Mouse (Mus musculus) heart, embryonic 10.5 days (tissue): ENCODE results near the gene Snai1. TPM values are rescaled to one million over a fixed set of nuclear protein-coding genes. Genes with fewer than 3 reads are reported as not detected.

Experiments used
- DNase-seq: peaks from one replicate; pipeline ENCODE4 v3.0.0-alpha.2; 2017; ENCODE audit warnings: low spot score
- H3K27ac ChIP-seq: fragments of 300-500 bp; sonication (generic); 2 replicates; pipeline ENCODE4 v1.5.1; 2016; ENCODE audit warnings: mild to moderate bottlenecking
- H3K27me3 ChIP-seq: fragments of 300-500 bp; sonication (generic); 2 replicates; pipeline ENCODE4 v1.6.1; 2016; ENCODE audit warnings: mild to moderate bottlenecking; ENCODE audit not compliant: poor library complexity, insufficient read depth, severe bottlenecking
- H3K36me3 ChIP-seq: fragments of 300-500 bp; sonication (generic); 2 replicates; pipeline ENCODE4 v1.6.1; 2016; ENCODE audit warnings: mild to moderate bottlenecking, moderate library complexity
- H3K4me1 ChIP-seq: fragments of 300-500 bp; sonication (generic); 2 replicates; pipeline ENCODE4 v1.6.1; 2016; ENCODE audit warnings: mild to moderate bottlenecking
- H3K4me3 ChIP-seq: fragments of 300-500 bp; sonication (generic); 2 replicates; pipeline ENCODE4 v1.5.1; 2016; ENCODE audit warnings: mild to moderate bottlenecking, moderate library complexity
- H3K9me3 ChIP-seq: fragments of 300-500 bp; sonication (generic); 2 replicates; pipeline ENCODE4 v1.6.1; 2016; ENCODE audit warnings: mild to moderate bottlenecking, moderate library complexity
- WGBS: fragments of 180-500 bp; shearing (Covaris S2); methylation state at CpG from one replicate; pipeline ENCODE4 v1.1.7; 2016; 5-methylcytosine and 5-hydroxymethylcytosine counted together
- polyA plus RNA-seq: library from polyadenylated mRNA; unstranded; fragments of >200 nt; fragmentation: Nextera tagmentation; extraction: Ambion mirVana; gene quantifications from 2 replicates; pipeline ENCODE4 v1.2.1, GENCODE M21; 2016

The Snai1 gene
- polyA plus RNA-seq, result 21.8 and 42.2 TPM in 2 replicates

DNA sequence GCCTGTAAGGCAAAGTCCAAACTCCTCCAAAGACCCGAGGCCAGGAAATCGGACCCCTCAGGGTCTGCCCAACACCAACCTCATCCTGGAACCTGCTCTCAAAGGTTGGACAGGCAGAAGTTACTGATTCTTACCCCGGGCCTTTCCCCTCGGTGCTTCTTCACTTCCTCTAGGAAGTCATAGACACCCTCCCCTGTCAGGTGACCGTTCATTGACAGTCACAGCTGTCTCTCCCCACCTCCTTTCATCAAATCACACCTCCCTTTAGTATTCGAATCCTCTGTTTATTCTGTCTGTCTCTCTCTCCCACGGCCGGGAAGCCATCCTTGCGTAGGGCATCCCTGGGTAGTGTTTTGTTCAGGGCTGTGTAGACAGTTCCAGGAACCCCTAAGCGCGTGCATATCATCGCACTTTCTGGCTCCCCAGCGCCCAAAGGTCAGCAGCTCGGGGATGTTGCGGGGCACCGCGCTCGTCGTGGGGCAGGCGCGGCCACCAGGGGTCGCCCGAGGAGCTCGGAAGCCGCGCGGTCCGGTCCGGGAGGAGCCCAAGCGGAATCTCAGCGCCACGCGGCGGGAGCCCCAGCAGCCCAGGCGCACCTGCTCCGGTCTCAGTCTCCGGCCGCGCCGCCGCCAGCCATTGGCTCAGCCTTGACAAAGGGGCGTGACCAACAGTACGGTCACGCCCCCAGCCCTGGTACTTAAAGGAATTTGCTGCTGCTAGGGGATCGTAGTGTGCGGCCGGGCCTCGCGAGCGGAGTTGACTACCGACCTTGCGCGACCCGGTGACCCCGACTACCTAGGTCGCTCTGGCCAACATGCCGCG is at the start of gene Snai1:
Snai1 (plus strand) TSS at position 720 of the 822 bp plus-strand sequence.
- H3K9me3 ChIP-seq, result no peaks in the 10 kb centered on the region
- WGBS, result under 1% methylated on average over 58 of the region's 58 CpGs
- H3K27ac ChIP-seq, result peak within 1 kb of the TSS; percentile 87
- DNase-seq, result peak; percentile 97
- peaks cover 78% of the 10 kb centered on the region for H3K27me3 ChIP-seq
- H3K4me1 ChIP-seq, result peaks cover 54% of the 10 kb centered on the region
- H3K4me3 ChIP-seq, result peak within 1 kb of the TSS; percentile 69
- H3K36me3 ChIP-seq, result peaks cover 15% of the 10 kb centered on the region

DNA sequence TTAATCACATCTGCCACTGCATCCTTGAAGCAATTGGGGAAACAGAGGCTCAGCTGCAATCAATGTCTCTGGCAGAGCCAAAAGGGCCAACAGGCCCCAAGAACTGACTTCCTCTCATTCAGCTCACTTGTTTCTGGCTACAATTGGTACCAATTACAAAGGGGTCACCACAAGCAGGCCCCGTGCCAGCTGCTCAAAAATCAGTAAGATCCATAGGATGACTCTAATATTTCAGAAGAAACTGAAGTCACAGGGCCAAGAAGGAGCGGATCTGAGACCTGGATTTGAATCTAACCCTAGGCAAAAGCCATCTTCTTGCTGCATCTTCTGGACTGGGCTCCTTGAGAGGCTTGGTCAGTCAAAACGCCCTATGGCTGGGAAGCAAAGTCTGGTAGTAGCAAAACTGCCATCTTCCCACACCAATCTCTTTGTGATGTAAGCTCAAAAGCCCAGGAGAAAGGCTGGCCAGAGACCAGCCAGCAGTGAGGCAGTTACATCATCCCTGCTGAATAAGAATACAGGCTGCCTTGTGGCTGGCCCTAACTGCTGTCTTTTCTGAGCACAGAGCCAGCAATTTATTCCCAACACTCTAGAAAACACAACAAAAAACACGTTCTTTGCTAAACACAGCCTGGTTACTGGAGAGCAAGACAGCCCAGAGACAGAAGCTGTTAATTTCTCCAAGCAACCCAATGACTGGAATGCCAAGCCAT is 47.0 kb upstream of the Snai1 start:
- H3K9me3 ChIP-seq, result no peaks in the 10 kb centered on the region
- H3K36me3 ChIP-seq, result peaks cover 17% of the 10 kb centered on the region
- H3K4me3 ChIP-seq, result peak overlapping the region; percentile 100; the same call in 1 of the 2 replicates
- WGBS, result 81% methylated on average over 4 of the region's 4 CpGs
- no peak overlapping the region for H3K27ac ChIP-seq
- peaks cover 24% of the 10 kb centered on the region for H3K4me1 ChIP-seq
- no peaks in the 10 kb centered on the region for H3K27me3 ChIP-seq
- no peak for DNase-seq

DNA sequence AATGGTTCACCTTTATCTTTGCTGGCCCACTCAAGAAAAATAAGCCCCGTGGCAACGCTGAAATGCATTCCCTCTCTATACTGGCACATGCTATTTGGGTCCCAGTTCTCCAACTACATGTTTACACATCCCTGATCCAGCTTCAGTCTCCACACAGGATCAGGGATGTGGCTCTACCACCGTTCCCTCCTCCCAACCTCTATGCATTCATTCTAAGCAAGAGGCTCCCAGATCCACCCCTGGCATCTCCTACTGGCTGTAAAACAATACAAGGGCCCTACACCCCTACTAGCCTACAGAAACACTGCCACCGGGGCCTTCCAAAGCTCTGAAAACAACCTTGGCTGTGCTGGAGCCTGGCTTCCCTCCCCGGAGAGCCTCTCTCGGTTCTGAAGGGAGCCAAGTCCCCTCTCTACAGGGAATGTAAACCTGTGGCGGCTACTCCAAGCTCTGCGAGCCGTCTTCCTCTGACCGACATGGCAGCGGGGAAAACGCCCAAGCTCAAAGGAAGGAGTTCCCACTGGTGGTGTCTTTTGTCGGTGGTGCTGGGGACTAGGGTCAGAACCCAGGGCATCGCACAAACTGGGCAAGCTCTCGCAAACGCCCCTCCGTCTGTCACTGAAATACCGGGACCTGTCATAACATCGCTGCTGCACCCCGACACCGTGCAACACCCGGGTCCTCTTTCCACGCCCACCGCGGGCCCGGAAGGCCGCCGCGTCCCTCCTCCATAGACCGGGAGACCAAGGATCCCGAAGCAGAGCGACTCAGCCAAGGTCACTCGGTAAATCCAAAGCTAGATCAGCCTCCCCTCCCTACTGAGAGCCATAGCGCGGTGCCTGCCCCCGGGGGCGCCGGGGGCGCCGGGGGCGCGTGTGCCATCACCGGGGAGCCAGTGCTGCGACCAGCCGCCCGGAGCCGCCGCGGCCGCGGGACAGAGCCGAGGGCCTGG is 46.0 kb upstream of the Snai1 start, which contains the start of gene Rnf114:
Rnf114 (plus strand) TSS at position 889 of the 952 bp plus-strand sequence.
- no peak for DNase-seq
- Histone ChIP-seq H3K9me3 (no peaks in the 10 kb centered on the region), H3K27ac (peak within 1 kb of the TSS; percentile 96), H3K4me3 (peak within 1 kb of the TSS; percentile 100), H3K36me3 (peaks cover 17% of the 10 kb centered on the region), H3K4me1 (peaks cover 22% of the 10 kb centered on the region), H3K27me3 (no peaks in the 10 kb centered on the region)
- WGBS, result 4% methylated on average over 52 of the region's 52 CpGs

DNA sequence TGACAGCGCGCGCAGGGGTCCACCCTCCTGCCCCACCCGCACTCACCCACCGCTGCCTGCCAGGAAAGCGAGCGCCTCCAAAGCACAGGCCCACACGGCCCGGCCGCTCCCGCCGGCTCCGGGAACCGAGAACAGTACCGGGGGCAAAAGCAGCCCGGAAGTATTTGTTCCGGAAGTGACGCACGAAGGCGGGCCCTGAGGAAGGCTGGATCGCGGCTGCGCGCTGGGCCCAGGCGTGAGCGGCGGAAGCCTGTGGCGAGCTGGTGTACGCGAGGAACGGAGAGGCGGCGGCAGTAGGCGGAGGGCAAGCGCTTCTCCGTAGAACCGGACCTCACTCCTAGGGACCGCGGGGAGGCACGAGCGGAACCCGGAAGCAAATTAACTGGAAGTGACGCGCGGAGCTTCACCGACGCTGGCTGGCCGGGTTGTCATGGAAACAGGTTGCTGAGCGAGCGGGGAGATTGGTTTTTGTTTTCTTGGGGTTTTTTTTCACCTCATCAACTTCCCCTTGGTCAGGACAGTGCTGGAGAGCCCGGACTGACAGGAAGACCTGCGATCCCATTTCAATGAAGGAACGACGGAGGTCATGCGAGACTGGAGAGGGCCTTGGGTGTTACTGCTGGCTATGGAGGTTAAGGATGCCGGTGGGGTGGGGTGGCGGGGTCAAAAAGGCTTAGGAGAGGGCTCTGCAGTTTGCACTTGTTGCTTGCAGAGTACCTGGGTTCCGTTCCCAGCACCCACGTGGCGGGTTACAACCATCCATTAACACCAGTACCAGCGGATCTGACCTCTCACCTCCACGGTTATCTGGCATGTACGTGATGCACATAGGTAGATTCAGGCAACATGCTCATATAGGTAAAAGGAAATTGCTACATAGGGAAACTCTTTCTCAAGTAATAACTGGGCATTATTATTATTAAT is 45.0 kb upstream of the Snai1 start, which contains the start of gene Spata2:
Spata2 (minus strand) TSS at position 175 of the 924 bp plus-strand sequence.
- H3K27me3 ChIP-seq, result no peaks in the 10 kb centered on the region
- peak within 1 kb of the TSS; percentile 100 for H3K4me3 ChIP-seq
- DNase-seq, result peak; percentile 95
- H3K36me3 ChIP-seq, result peaks cover 14% of the 10 kb centered on the region
- H3K27ac ChIP-seq, result peak within 1 kb of the TSS; percentile 96
- H3K4me1 ChIP-seq, result peaks cover 22% of the 10 kb centered on the region
- H3K9me3 ChIP-seq, result no peaks in the 10 kb centered on the region
- 2% methylated on average over 63 of the region's 63 CpGs for WGBS

DNA sequence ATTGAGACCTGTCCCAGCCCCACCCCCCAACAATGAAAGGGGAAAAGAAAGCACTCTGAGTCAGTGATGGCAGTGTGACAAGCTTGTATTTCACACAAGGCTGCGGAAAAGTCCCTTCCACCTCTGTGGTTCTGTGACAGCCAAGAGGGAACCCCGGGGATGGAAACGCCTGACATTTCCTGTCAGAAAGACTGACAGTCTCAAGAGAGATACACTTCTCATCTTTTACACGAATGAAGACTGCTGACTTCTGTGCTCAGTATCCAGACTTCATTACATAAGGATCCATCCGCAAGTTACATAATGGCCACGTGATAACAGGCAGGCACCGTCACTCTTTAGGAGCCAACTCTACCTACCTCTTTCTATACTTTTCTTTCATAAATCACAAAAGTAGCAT is 41.6 kb upstream of the Snai1 start:
- WGBS, result 87% methylated on average over 7 of the region's 7 CpGs
- no peak overlapping the region for H3K27ac ChIP-seq

DNA sequence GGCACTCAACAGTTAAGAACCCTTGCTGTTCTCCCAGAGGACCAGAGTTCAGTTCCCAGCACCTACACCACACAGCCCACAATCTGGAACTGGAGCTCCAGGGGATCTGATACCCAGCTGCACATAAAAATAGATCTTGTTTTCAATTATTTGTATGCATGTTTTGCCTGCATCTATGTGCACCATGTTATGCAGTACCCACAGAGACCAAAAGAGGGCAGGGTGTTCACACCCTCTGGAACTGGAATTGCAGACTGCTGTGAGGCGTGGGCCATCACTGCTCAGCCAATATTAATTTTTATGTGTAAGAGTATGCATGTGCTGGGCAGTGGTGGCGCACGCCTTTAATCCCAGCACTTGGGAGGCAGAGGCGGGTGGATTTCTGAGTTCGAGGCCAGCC is 40.7 kb upstream of the Snai1 start:
- no peak overlapping the region for H3K4me3 ChIP-seq
- H3K4me1 ChIP-seq, result no peaks in the 10 kb centered on the region; the same call in 1 of the 2 replicates
- no peak overlapping the region for H3K27ac ChIP-seq
- no peaks in the 10 kb centered on the region for H3K9me3 ChIP-seq
- H3K36me3 ChIP-seq, result peaks cover 8% of the 10 kb centered on the region
- no peaks in the 10 kb centered on the region for H3K27me3 ChIP-seq
- WGBS, result 80% methylated on average over 5 of the region's 5 CpGs
- no peak for DNase-seq

More for the DNA sequence above, 41.6 kb upstream of the Snai1 start:
- Histone ChIP-seq H3K9me3 (no peaks in the 10 kb centered on the region), H3K36me3 (peaks cover 8% of the 10 kb centered on the region), H3K4me1 (peaks cover 8% of the 10 kb centered on the region), H3K27me3 (no peaks in the 10 kb centered on the region), H3K4me3 (no peak overlapping the region)
- no peak for DNase-seq

DNA sequence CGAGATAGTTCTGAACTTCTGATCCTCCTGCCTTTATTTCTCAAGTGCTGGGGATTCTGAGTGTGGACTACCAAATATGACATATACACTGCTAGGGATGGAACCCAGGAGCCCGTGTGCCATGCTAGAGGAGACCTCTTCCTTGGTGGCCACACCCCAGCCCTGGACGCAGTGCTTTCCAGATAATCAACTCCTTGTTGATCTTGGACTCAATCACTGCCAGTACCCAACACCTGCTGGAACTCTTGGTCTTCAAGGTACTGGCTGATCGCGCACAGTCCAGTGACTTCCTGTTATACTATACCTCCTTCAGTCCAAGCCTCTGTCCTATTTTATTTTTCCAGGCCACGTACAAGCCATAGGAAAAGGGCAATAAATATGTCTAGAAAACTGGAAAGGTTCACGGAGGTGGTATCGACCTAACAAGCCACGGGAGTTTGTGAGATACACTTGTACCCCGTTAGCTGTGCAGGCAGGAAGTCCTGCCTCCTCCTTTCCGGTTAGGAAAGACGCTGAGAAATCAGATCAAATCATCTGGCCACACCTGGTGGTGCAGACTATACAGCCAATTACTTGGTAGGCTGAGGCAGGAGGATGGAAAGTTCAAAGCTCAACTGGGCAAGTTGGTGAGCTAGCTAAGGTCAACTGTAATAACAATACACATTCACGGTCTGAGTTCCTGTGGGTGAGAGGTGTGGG is 35.3 kb upstream of the Snai1 start:
- no peak for DNase-seq
- H3K4me1 ChIP-seq, result peaks cover 42% of the 10 kb centered on the region
- peak overlapping the region; percentile 89 for H3K4me3 ChIP-seq
- peaks cover 11% of the 10 kb centered on the region for H3K36me3 ChIP-seq
- no peaks in the 10 kb centered on the region for H3K27me3 ChIP-seq
- peak overlapping the region; percentile 98 for H3K27ac ChIP-seq
- 40% methylated on average over 13 of the region's 13 CpGs for WGBS
- no peaks in the 10 kb centered on the region for H3K9me3 ChIP-seq

DNA sequence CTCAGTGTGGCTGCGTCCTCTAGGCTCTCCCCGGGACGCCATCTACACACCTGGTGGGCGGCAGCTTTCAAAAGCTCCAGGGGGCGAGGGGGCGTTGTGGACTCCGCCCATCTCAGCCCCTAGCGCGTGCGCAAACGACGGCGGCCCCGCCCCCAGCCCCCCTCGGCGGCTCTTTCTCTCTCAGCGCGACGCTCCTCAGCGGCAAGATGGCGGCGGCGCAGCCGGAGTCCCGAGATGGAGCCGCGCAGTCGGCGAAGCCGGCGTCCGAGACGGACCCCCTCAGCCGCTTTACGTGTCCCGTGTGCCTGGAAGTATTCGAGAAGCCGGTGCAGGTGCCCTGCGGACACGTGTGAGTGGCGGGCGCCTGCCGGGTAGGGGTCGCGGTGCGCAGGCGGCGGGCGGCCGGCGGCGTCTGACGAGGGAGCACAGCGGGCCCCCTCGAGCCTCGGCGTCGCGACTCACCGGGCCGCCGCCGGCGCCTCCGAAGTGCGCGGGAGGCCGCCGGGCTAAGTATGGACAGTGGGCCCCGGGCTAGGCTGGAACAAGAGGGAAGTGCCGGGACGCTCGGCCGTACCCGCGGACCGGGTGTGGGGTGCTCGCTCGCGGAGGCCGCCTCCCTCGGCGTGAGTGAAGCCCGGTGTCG is 34.6 kb upstream of the Snai1 start:
- WGBS, result under 1% methylated on average over 85 of the region's 85 CpGs
- H3K4me1 ChIP-seq, result peaks cover 42% of the 10 kb centered on the region
- H3K27me3 ChIP-seq, result no peaks in the 10 kb centered on the region
- H3K27ac ChIP-seq, result peak overlapping the region; percentile 98
- no peaks in the 10 kb centered on the region for H3K9me3 ChIP-seq
- DNase-seq, result peak; percentile 92
- H3K36me3 ChIP-seq, result peaks cover 18% of the 10 kb centered on the region
- peak overlapping the region; percentile 89 for H3K4me3 ChIP-seq

DNA sequence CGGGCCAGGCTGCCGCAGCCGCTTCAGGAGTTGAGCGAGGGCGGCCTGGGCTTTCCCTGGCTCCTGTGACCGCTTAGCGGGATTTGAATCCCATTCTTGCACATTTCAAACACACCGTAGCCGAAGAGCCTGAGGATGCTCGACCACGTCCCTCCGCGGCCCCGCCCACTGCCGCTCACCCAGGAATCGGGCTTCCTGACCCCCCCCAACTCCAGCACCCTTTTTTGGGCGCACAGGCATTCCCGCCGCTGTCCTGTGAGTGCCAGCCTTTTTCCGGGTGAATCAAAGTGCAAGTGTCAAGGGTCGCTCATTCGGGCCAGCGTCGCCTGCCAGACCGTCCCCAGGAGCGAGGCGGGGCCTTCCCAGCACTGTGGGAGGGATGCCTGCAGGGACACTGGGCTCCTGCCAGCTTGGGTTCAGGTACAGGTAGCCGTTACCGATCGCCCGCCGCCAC is 34.1 kb upstream of the Snai1 start:
- DNase-seq, result no peak

DNA sequence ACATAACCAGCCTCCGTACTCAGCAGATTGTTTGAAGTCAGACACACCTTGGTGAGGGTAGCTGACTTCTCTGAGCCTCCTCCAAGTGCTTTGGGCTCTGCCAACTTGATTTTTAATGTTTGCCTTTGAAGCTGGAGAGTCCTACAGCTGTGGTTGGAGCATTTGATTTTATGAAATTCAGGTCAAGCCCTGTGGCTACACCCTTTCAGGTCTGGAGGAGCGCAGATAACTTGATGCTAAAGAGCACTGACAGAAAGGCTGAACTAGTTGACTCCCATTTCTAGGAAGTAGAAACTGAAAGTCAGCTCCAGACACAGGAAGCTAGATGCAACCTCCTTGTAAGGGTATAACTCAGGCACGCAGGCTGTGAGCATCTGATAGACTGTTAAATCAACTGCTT is 32.9 kb upstream of the Snai1 start:
- H3K4me3 ChIP-seq, result no peak overlapping the region
- WGBS, result 87% methylated on average over 3 of the region's 3 CpGs
- no peaks in the 10 kb centered on the region for H3K27me3 ChIP-seq
- no peak for DNase-seq
- peaks cover 43% of the 10 kb centered on the region for H3K4me1 ChIP-seq
- H3K9me3 ChIP-seq, result no peaks in the 10 kb centered on the region
- H3K36me3 ChIP-seq, result peaks cover 33% of the 10 kb centered on the region
- H3K27ac ChIP-seq, result no peak overlapping the region

More for the DNA sequence above, 34.1 kb upstream of the Snai1 start:
- Histone ChIP-seq H3K27me3 (no peaks in the 10 kb centered on the region), H3K4me1 (peaks cover 42% of the 10 kb centered on the region), H3K27ac (peak overlapping the region; percentile 98), H3K9me3 (no peaks in the 10 kb centered on the region), H3K4me3 (peak overlapping the region; percentile 89), H3K36me3 (peaks cover 23% of the 10 kb centered on the region)
- WGBS, result under 1% methylated on average over 32 of the region's 32 CpGs
